Mouse (Mus musculus) erythroblast, embryonic 14.5 days (primary cell): ENCODE measurements around the gene Slc6a12. TPM values are rescaled to one million over a fixed set of nuclear protein-coding genes. Genes with fewer than 3 reads are reported as not detected.
A peak's percentile ranks its signal among the peaks of the same experiment; 100 is the strongest.

Experiments used
- H3K27me3 ChIP-seq: 2 replicates; pipeline ENCODE4 v1.6.1; 2012; ENCODE audit warnings: inconsistent platforms; ENCODE audit not compliant: control insufficient read depth
- H3K36me3 ChIP-seq: 2 replicates; pipeline ENCODE4 v1.6.1; 2012; ENCODE audit warnings: mild to moderate bottlenecking, inconsistent platforms; ENCODE audit not compliant: control insufficient read depth
- H3K4me1 ChIP-seq: 2 replicates; pipeline ENCODE4 v1.6.1; 2012; ENCODE audit warnings: inconsistent platforms; ENCODE audit not compliant: control insufficient read depth
- H3K4me3 ChIP-seq: replicated peaks from 2 replicates; pipeline ENCODE3; 2012; ENCODE audit warnings: moderate library complexity, mild to moderate bottlenecking, inconsistent platforms
- H3K9me3 ChIP-seq: 2 replicates; pipeline ENCODE4 v1.6.1; 2012; ENCODE audit warnings: low read length, inconsistent platforms, mixed read lengths; ENCODE audit not compliant: control insufficient read depth
- GATA1 ChIP-seq: IDR thresholded peaks from 2 replicates; pipeline ENCODE4 v1.6.1; 2012; ENCODE audit warnings: low read length, inconsistent platforms, mixed read lengths
- TAL1 ChIP-seq: IDR thresholded peaks from 3 replicates; pipeline ENCODE4 v1.6.1; 2012; ENCODE audit warnings: low read length, inconsistent platforms, mixed read lengths
- polyA plus RNA-seq: library from polyadenylated mRNA; stranded (reverse); fragments of >175 nt; gene quantifications from 2 replicates; pipeline ENCODE4 v1.2.3, GENCODE M21; 2012

Gene Slc6a12
- polyA plus RNA-seq = not detected in 2 replicates

GRCm38 (mm10) chr6:121343026-121343770, at the start of gene Slc6a12:
TSS of gene Slc6a12 (plus strand) at chr6:121343076.
- no peaks in the 10 kb centered on the region for H3K9me3 ChIP-seq
- peaks cover 2% of the 10 kb centered on the region for H3K4me1 ChIP-seq
- H3K4me3 ChIP-seq = no peak within 1 kb of the TSS
- no peak for TF ChIP-seq GATA1
- TF ChIP-seq TAL1 = no peak
- H3K27me3 ChIP-seq = no peaks in the 10 kb centered on the region
- no peaks in the 10 kb centered on the region for H3K36me3 ChIP-seq

DNA sequence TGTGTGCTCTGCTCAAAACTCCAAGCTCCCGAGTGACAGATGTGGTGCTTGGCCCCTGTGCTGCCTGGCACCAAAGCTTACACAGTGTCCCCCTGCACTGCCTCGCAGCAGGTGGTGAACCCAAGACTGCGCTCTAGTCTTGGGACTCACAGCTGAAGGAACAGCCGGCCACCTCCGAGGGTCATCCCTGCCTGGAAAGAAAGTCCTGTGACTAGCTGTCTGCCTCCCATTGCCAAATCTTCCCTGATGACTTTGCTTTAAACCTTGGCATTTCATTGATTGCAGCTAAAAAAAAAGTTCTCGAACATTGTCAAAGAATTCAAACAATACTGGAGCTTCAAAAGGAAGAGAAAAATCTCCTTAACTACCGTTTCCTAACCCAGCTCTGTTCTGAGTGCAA, 43.6 kb upstream of the Slc6a12 start:
- Histone ChIP-seq H3K36me3 (no peaks in the 10 kb centered on the region), H3K9me3 (no peaks in the 10 kb centered on the region), H3K4me3 (no peak overlapping the region), H3K27me3 (peaks cover 6% of the 10 kb centered on the region), H3K4me1 (no peaks in the 10 kb centered on the region)
- TF ChIP-seq TAL1 (no peak), GATA1 (no peak)

DNA sequence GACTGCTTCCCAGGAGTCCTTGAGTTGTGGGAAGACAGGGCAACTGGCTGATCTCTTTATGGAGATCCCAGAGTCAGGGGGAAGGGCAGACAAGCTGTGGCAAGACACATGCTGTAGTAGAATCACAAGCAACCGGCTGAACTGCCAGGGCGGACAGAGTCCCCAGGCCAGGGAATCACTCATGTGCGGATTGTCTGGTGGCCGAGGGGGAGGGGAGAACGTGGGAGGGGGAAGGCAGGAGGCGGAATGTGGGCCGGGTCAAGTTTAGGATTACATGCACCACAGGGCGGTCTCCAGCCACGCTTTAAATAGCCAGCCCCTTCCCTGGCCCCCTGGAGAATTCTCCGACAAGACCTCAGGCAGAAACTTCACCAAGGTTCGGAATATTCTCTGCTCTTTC, 42.9 kb upstream of the Slc6a12 start, which contains the start of gene Slc6a13:
Slc6a13 (plus strand) TSS at position 274 of the 400 bp plus-strand sequence.
- peak within 1 kb of the TSS; percentile 19 for H3K4me3 ChIP-seq
- no peak for TF ChIP-seq TAL1
- TF ChIP-seq GATA1 = no peak
- peaks cover 6% of the 10 kb centered on the region for H3K27me3 ChIP-seq

DNA sequence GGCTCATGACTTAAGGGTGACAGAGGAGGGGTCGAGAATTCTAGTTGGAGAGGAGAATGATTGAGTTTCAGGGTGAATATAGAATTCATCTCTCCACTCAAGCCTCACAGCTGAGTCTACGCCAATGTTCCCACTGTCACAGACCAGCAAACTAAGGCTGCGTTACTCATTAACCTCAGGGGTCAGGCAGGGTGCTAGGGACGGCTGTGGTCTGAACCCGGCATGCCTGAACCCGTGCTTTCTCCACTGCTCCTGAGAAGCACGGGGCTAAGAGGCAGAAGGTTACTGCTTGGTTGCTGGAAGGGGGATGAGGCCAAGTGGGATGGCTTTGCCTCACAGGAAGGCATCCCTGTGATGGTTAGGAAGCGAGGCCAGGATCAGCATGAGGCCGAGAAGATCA, 42.4 kb upstream of the Slc6a12 start:
- Histone ChIP-seq H3K36me3 (no peaks in the 10 kb centered on the region), H3K9me3 (no peaks in the 10 kb centered on the region), H3K4me1 (no peaks in the 10 kb centered on the region), H3K4me3 (peak overlapping the region; percentile 19), H3K27me3 (peaks cover 6% of the 10 kb centered on the region)
- TF ChIP-seq TAL1 (no peak), GATA1 (no peak)

More for the DNA sequence above, 42.9 kb upstream of the Slc6a12 start, which contains the start of gene Slc6a13:
- Histone ChIP-seq H3K36me3 (no peaks in the 10 kb centered on the region), H3K9me3 (no peaks in the 10 kb centered on the region), H3K4me1 (no peaks in the 10 kb centered on the region)

DNA sequence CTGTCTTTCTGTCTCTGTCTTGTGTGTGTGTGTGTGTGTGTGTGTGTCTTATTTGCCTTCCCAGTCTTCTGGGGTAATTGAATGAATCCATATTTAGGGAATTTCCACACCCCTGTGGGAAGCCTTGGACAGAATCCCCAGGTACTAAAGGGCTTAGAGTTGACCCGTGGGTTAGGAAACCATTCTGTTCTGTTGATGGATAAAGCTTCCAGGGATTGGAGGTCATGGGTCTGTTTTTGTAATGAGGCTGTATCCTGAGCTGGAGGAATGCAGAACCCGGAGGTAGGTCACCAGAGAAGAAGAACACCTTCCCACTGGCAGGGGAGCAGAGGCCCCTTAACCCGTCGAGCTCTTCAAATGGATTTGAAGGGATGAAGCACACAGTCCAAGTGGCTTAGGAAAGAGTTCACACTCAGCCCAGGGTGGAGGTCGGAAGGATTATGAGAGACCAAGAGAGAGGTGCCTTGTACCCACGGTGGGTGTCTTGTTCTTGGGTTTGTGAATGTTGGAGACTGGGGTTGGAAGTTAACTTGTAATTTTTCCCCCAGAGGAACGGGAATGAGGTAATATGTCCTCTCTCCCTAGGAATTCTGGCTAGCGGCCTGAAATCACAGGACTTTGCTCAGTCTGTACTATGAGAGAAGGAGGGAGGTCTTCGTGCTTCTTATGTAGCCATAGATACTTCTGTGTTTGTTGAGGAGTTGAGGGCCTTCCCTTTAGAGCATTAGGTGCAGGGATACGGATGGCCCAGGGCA, 39.2 kb upstream of the Slc6a12 start:
- Histone ChIP-seq H3K27me3 (peaks cover 6% of the 10 kb centered on the region), H3K4me3 (no peak overlapping the region), H3K9me3 (no peaks in the 10 kb centered on the region), H3K4me1 (no peaks in the 10 kb centered on the region), H3K36me3 (no peaks in the 10 kb centered on the region)
- TF ChIP-seq GATA1 (no peak), TAL1 (no peak)

GRCm38 (mm10) chr6:121304630-121305029, 38.2 kb upstream of the Slc6a12 start:
- Histone ChIP-seq H3K27me3 (peaks cover 6% of the 10 kb centered on the region), H3K36me3 (no peaks in the 10 kb centered on the region), H3K4me3 (no peak overlapping the region), H3K4me1 (no peaks in the 10 kb centered on the region), H3K9me3 (no peaks in the 10 kb centered on the region)
- TF ChIP-seq TAL1 (no peak), GATA1 (no peak)

DNA sequence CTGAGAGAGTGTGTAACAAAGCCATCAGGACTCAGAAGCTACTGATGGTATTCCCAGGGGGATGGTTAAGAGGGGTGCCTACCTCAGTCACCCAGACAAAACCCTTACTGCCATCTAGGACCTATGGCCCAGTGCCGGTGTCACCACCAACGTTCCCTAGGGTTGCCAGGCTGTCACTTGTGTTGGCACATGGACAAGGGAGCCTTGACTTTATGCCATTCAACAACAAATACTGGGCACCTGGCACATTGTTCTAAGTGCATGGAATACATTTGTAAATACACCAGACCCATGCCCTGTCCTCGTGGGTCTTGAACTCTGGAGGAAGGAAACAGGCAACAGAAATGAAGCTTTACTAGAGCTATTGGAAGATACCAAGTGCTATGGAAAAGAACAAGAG, 37.3 kb upstream of the Slc6a12 start:
- H3K4me3 ChIP-seq = no peak overlapping the region
- no peaks in the 10 kb centered on the region for H3K9me3 ChIP-seq
- no peaks in the 10 kb centered on the region for H3K4me1 ChIP-seq
- TF ChIP-seq TAL1 (no peak), GATA1 (no peak)
- H3K36me3 ChIP-seq = no peaks in the 10 kb centered on the region
- peaks cover 2% of the 10 kb centered on the region for H3K27me3 ChIP-seq

DNA sequence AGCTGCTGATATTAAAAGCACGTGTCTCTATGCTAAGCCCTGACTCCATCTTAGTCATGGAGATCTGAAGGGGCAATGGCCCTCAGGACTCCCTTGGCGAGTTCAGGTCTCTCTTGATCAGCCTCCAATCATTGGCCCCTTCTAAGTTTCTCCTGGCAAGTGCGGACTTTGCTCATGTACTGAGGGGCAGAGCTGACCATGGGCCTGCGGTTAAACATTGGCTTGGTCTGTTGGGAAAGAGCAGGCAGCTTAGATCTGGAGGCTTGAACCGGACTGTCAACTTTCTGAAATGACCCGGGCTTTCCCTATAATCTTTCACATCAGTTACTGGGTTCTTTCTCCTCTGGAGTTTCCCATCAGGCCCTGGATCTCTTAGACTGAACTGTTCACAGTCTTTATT, 31.9 kb upstream of the Slc6a12 start:
- no peaks in the 10 kb centered on the region for H3K4me1 ChIP-seq
- H3K36me3 ChIP-seq = no peaks in the 10 kb centered on the region

GRCm38 (mm10) chr6:121319099-121319498, 23.8 kb upstream of the Slc6a12 start:
- H3K36me3 ChIP-seq = no peaks in the 10 kb centered on the region
- TF ChIP-seq TAL1 (no peak), GATA1 (no peak)
- H3K27me3 ChIP-seq = no peaks in the 10 kb centered on the region

More for the DNA sequence above, 31.9 kb upstream of the Slc6a12 start:
- Histone ChIP-seq H3K4me3 (no peak overlapping the region), H3K9me3 (no peaks in the 10 kb centered on the region), H3K27me3 (no peaks in the 10 kb centered on the region)
- TF ChIP-seq GATA1 = no peak
- TF ChIP-seq TAL1 = no peak

More at GRCm38 (mm10) chr6:121319099-121319498, 23.8 kb upstream of the Slc6a12 start:
- Histone ChIP-seq H3K9me3 (no peaks in the 10 kb centered on the region), H3K4me1 (no peaks in the 10 kb centered on the region), H3K4me3 (no peak overlapping the region)
